Mouse (Mus musculus): ENCODE measurements around the gene CN725425. TPM values are rescaled to one million over a fixed set of nuclear protein-coding genes. Genes with fewer than 3 reads are reported as not detected.

CN725425 gene
- polyA plus RNA-seq, 1 experiment from 2014 or later: not detected

GRCm38 (mm10) chr15:91251544-91252408 is 52.5 kb downstream of the CN725425 start:
- no peaks in the 10 kb centered on the region for H3K27me3 ChIP-seq (ENCODE audit: low read depth, poor library complexity, severe bottlenecking)
- no peaks in the 10 kb centered on the region for H3K4me1 ChIP-seq
- H3K4me3 ChIP-seq: no peak overlapping the region
- no peak for DNase-seq (ENCODE audit: low spot score)
- no peaks in the 10 kb centered on the region for H3K9me3 ChIP-seq (replicated peaks)
- no peaks in the 10 kb centered on the region for H3K36me3 ChIP-seq
- WGBS: 63% methylated on average over 9 of the region's 9 CpGs
- no peak overlapping the region for H3K27ac ChIP-seq

- WGBS: 72% methylated on average over 8 of the region's 8 CpGs
- no peak for DNase-seq (ENCODE audit: low spot score)
Measured at GRCm38 (mm10) chr15:91252956-91253355, 53.7 kb downstream of the CN725425 start.

GRCm38 (mm10) chr15:91255308-91255707 is 56.0 kb downstream of the CN725425 start:
- H3K4me1 ChIP-seq: no peaks in the 10 kb centered on the region
- no peak for DNase-seq (ENCODE audit: low spot score)
- no peaks in the 10 kb centered on the region for H3K27me3 ChIP-seq (ENCODE audit: low read depth, poor library complexity, severe bottlenecking)
- 91% methylated on average over 2 of the region's 2 CpGs for WGBS
- no peaks in the 10 kb centered on the region for H3K36me3 ChIP-seq
- no peaks in the 10 kb centered on the region for H3K9me3 ChIP-seq (replicated peaks)
- no peak overlapping the region for H3K27ac ChIP-seq
- H3K4me3 ChIP-seq: no peak overlapping the region

More at GRCm38 (mm10) chr15:91252956-91253355, 53.7 kb downstream of the CN725425 start:
- Histone ChIP-seq H3K4me3 (no peak overlapping the region), H3K36me3 (no peaks in the 10 kb centered on the region), H3K4me1 (no peaks in the 10 kb centered on the region), H3K9me3 (replicated peaks) (no peaks in the 10 kb centered on the region), H3K27me3 (ENCODE audit: low read depth, poor library complexity, severe bottlenecking) (no peaks in the 10 kb centered on the region), H3K27ac (no peak overlapping the region)

GRCm38 (mm10) chr15:91257140-91257539 is 57.8 kb downstream of the CN725425 start:
- no peak overlapping the region for H3K4me3 ChIP-seq
- no peak for DNase-seq (ENCODE audit: low spot score)
- H3K27me3 ChIP-seq (ENCODE audit: low read depth, poor library complexity, severe bottlenecking): no peaks in the 10 kb centered on the region
- H3K36me3 ChIP-seq: no peaks in the 10 kb centered on the region
- WGBS: 80% methylated on average over 11 of the region's 11 CpGs
- no peaks in the 10 kb centered on the region for H3K4me1 ChIP-seq
- H3K9me3 ChIP-seq (replicated peaks): no peaks in the 10 kb centered on the region
- H3K27ac ChIP-seq: no peak overlapping the region

- Histone ChIP-seq H3K9me3 (replicated peaks) (no peaks in the 10 kb centered on the region), H3K27me3 (ENCODE audit: low read depth, poor library complexity, severe bottlenecking) (no peaks in the 10 kb centered on the region), H3K36me3 (no peaks in the 10 kb centered on the region), H3K27ac (no peak overlapping the region), H3K4me3 (no peak overlapping the region), H3K4me1 (no peaks in the 10 kb centered on the region)
- DNase-seq (ENCODE audit: low spot score): no peak
- WGBS: 79% methylated on average over 5 of the region's 5 CpGs
Measured at GRCm38 (mm10) chr15:91260578-91260977, 61.3 kb downstream of the CN725425 start.

- Histone ChIP-seq H3K9me3 (replicated peaks) (no peaks in the 10 kb centered on the region), H3K4me3 (no peak overlapping the region), H3K27ac (no peak overlapping the region), H3K27me3 (ENCODE audit: low read depth, poor library complexity, severe bottlenecking) (no peaks in the 10 kb centered on the region), H3K4me1 (no peaks in the 10 kb centered on the region), H3K36me3 (no peaks in the 10 kb centered on the region)
- WGBS: 89% methylated on average over 1 of the region's 1 CpGs
- no peak for DNase-seq (ENCODE audit: low spot score)
Measured at GRCm38 (mm10) chr15:91263926-91264325, 64.6 kb downstream of the CN725425 start.

GRCm38 (mm10) chr15:91268532-91268931 is 69.2 kb downstream of the CN725425 start:
- no peaks in the 10 kb centered on the region for H3K9me3 ChIP-seq (replicated peaks)
- no peaks in the 10 kb centered on the region for H3K4me1 ChIP-seq
- no peak overlapping the region for H3K4me3 ChIP-seq
- peak; percentile 11 for DNase-seq (ENCODE audit: low spot score)
- H3K27ac ChIP-seq: no peak overlapping the region
- H3K27me3 ChIP-seq (ENCODE audit: low read depth, poor library complexity, severe bottlenecking): no peaks in the 10 kb centered on the region
- WGBS: 95% methylated on average over 4 of the region's 4 CpGs
- no peaks in the 10 kb centered on the region for H3K36me3 ChIP-seq

GRCm38 (mm10) chr15:91275961-91276360 is 76.7 kb downstream of the CN725425 start:
- Histone ChIP-seq H3K27ac (no peak overlapping the region), H3K9me3 (replicated peaks) (no peaks in the 10 kb centered on the region), H3K4me1 (no peaks in the 10 kb centered on the region), H3K27me3 (ENCODE audit: low read depth, poor library complexity, severe bottlenecking) (no peaks in the 10 kb centered on the region), H3K4me3 (no peak overlapping the region), H3K36me3 (no peaks in the 10 kb centered on the region)
- WGBS: 78% methylated on average over 3 of the region's 3 CpGs
- DNase-seq (ENCODE audit: low spot score): no peak

GRCm38 (mm10) chr15:91279571-91279970 is 80.3 kb downstream of the CN725425 start:
- no peaks in the 10 kb centered on the region for H3K27me3 ChIP-seq (ENCODE audit: low read depth, poor library complexity, severe bottlenecking)
- no peaks in the 10 kb centered on the region for H3K36me3 ChIP-seq
- 94% methylated on average over 5 of the region's 5 CpGs for WGBS
- H3K9me3 ChIP-seq (replicated peaks): no peaks in the 10 kb centered on the region
- no peak overlapping the region for H3K27ac ChIP-seq
- no peak overlapping the region for H3K4me3 ChIP-seq
- no peaks in the 10 kb centered on the region for H3K4me1 ChIP-seq
- DNase-seq (ENCODE audit: low spot score): no peak

GRCm38 (mm10) chr15:91281521-91281920 is 82.2 kb downstream of the CN725425 start:
- DNase-seq (ENCODE audit: low spot score): no peak
- Histone ChIP-seq H3K9me3 (replicated peaks) (no peaks in the 10 kb centered on the region), H3K4me3 (no peak overlapping the region), H3K36me3 (no peaks in the 10 kb centered on the region), H3K27ac (no peak overlapping the region), H3K4me1 (no peaks in the 10 kb centered on the region), H3K27me3 (ENCODE audit: low read depth, poor library complexity, severe bottlenecking) (no peaks in the 10 kb centered on the region)
- 88% methylated on average over 5 of the region's 5 CpGs for WGBS

- Histone ChIP-seq H3K36me3 (no peaks in the 10 kb centered on the region), H3K27ac (no peak overlapping the region), H3K4me3 (no peak overlapping the region), H3K27me3 (ENCODE audit: low read depth, poor library complexity, severe bottlenecking) (no peaks in the 10 kb centered on the region), H3K4me1 (no peaks in the 10 kb centered on the region), H3K9me3 (replicated peaks) (0 out of 2 replicates have a peak, but pooled peaks cover 2% of the 10 kb centered on the region)
- WGBS: 94% methylated on average over 7 of the region's 7 CpGs
- no peak for DNase-seq (ENCODE audit: low spot score)
Measured at GRCm38 (mm10) chr15:91282822-91283221, 83.5 kb downstream of the CN725425 start.

GRCm38 (mm10) chr15:91283418-91283817 is 84.1 kb downstream of the CN725425 start:
- Histone ChIP-seq H3K4me3 (no peak overlapping the region), H3K4me1 (no peaks in the 10 kb centered on the region), H3K27ac (no peak overlapping the region), H3K27me3 (ENCODE audit: low read depth, poor library complexity, severe bottlenecking) (no peaks in the 10 kb centered on the region), H3K36me3 (no peaks in the 10 kb centered on the region), H3K9me3 (replicated peaks) (0 out of 2 replicates have a peak, but pooled peaks cover 2% of the 10 kb centered on the region)
- no peak for DNase-seq (ENCODE audit: low spot score)
- 88% methylated on average over 3 of the region's 3 CpGs for WGBS

GRCm38 (mm10) chr15:91299319-91299835 is 100.1 kb downstream of the CN725425 start:
- no peak overlapping the region for H3K4me3 ChIP-seq
- 89% methylated on average over 11 of the region's 11 CpGs for WGBS
- DNase-seq (ENCODE audit: low spot score): no peak
- H3K27ac ChIP-seq: no peak overlapping the region
- H3K27me3 ChIP-seq (ENCODE audit: low read depth, poor library complexity, severe bottlenecking): no peaks in the 10 kb centered on the region
- H3K36me3 ChIP-seq: no peaks in the 10 kb centered on the region
- H3K9me3 ChIP-seq (replicated peaks): no peaks in the 10 kb centered on the region
- H3K4me1 ChIP-seq: no peaks in the 10 kb centered on the region

All from limb, embryonic 10.5 days (tissue).